Mouse (Mus musculus): ENCODE measurements around the gene Map4k2.

The Map4k2 gene

DNA sequence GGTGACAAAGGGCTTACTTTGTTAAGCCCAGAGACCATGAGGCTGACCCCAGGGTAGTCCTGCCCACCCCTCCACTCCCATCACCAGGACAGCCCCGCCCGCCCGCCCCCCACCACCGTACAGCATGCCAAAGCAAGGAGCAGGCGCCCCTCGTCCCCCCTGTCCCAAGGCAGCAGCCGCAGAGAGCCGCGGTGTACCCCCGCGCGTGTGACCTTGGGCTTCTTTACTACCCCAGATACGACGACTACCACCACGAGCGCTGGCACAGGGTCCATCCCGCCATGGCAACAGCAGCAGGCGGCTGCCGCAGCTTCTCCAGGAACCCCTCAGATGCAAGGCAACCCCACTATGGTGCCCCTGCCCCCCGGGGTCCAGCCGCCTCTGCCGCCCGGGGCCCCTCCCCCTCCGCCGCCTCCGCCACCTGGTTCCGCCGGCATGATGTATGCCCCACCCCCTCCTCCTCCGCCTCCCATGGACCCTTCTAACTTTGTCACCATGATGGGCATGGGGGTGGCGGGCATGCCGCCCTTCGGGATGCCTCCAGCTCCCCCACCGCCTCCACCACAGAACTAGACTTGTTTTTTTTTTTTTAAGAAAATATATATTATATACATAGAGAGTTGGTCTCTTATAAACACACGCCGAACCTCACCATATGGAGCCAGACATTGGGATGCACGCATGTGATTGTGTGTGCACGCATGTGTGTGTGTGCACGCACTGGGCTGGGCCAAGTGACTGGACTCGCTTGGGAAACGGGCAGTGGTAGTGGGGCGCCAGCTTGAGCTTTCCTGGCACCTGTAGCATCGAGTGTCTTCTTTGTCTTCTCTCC lies 34.7 kb downstream of the Map4k2 start:
- no peaks in the 10 kb centered on the region for H3K27me3 ChIP-seq (ENCODE audit: control insufficient read depth, insufficient read depth, low read length, poor library complexity, severe bottlenecking)
- no peak for DNase-seq (ENCODE audit: low read depth, low spot score)
- H3K36me3 ChIP-seq (ENCODE audit: control insufficient read depth, insufficient read depth, low read length, poor library complexity, severe bottlenecking), result peaks cover 55% of the 10 kb centered on the region

GRCm38 (mm10) chr19:6376255-6376564 lies 35.3 kb downstream of the Map4k2 start:
- peak; percentile 44 for DNase-seq (ENCODE audit: low read depth, low spot score)
- peaks cover 50% of the 10 kb centered on the region for H3K36me3 ChIP-seq (ENCODE audit: control insufficient read depth, insufficient read depth, low read length, poor library complexity, severe bottlenecking)
- H3K27me3 ChIP-seq (ENCODE audit: control insufficient read depth, insufficient read depth, low read length, poor library complexity, severe bottlenecking), result no peaks in the 10 kb centered on the region

DNA sequence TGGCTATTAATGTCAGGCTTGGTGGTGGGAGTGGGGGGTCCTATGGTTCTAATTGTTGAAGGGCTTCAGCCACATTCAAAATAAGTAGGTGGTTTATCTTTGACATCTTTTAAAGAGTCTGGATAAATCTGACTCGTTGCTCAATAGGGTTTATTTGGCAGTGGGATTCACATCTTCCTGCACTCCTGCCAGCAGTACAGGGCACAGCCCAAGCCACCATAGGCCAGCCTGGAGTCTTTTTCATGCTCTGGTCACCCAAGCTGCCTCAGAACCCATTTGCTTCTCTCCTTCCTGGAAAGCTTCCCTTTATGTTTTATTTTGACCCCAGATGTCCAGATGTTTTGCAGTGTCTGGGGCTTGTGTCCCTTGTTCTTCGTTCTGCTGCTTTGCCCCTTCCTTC lies 35.7 kb downstream of the Map4k2 start:
- no peaks in the 10 kb centered on the region for H3K27me3 ChIP-seq (ENCODE audit: control insufficient read depth, insufficient read depth, low read length, poor library complexity, severe bottlenecking)
- H3K36me3 ChIP-seq (ENCODE audit: control insufficient read depth, insufficient read depth, low read length, poor library complexity, severe bottlenecking), result peaks cover 48% of the 10 kb centered on the region
- no peak for DNase-seq (ENCODE audit: low read depth, low spot score)

- no peaks in the 10 kb centered on the region for H3K27me3 ChIP-seq (ENCODE audit: control insufficient read depth, insufficient read depth, low read length, poor library complexity, severe bottlenecking)
- H3K36me3 ChIP-seq (ENCODE audit: control insufficient read depth, insufficient read depth, low read length, poor library complexity, severe bottlenecking), result peaks cover 41% of the 10 kb centered on the region
- DNase-seq (ENCODE audit: low read depth, low spot score), result no peak
Observed at GRCm38 (mm10) chr19:6377327-6378040, 36.5 kb downstream of the Map4k2 start.

DNA sequence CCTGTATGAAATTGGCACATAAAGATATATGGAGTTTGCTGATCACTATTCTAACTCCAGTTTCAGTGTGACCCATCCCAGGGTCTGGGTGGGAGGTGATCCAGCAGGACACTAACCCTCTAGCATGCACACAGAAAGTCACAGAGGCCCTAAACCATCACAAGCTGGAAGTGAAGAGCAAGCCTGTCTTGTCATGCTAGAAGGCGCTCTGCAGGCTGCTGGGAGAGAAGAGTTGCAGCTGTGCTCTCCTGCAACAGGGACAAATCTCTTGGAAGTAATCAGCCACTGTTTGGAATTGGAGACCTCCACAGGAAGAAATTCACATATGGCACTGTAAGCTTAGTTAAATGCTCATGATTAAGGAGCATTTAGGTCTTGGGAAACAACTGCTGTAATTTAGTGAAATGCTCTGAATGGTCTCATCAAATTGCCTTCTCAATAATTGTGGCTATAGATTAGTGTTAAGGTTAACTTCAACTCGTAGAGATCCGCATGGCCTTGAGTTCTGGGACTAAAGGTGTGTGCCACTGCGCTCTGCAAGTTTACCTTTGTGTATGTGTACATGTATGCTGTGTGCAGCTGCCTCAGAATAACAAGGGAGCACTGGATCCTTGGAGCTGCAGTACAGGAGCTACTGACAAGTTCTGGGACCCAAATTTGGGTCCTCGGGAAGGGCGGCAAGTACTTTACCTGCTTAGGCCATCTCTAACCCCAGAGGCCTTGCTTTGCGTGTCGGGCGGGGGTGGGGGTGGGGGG lies 39.7 kb downstream of the Map4k2 start:
- no peak for DNase-seq (ENCODE audit: low read depth, low spot score)
- H3K27me3 ChIP-seq (ENCODE audit: control insufficient read depth, insufficient read depth, low read length, poor library complexity, severe bottlenecking), result no peaks in the 10 kb centered on the region

DNA sequence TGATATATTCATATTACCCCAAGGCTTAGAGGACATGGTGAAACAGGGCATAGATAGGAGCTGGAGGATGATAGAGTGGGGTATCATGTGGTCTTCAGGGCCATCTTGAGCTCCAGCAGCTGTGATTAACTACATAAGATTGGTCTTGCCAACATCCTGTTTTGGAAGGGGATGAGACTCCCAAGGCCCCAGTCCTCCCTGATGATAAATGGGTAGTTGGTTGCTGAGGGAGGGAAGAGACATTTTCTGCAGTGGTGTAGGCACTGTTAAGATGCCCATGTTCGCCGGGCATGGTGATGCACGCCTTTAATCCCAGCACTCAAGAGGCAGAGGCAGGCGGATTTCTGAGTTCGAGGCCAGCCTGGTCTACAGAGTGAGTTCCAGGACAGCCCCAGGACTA lies 40.3 kb downstream of the Map4k2 start:
- H3K36me3 ChIP-seq (ENCODE audit: control insufficient read depth, insufficient read depth, low read length, poor library complexity, severe bottlenecking), result peaks cover 18% of the 10 kb centered on the region
- no peak for DNase-seq (ENCODE audit: low read depth, low spot score)
- H3K27me3 ChIP-seq (ENCODE audit: control insufficient read depth, insufficient read depth, low read length, poor library complexity, severe bottlenecking), result no peaks in the 10 kb centered on the region

More for the DNA sequence above, 39.7 kb downstream of the Map4k2 start:
- H3K36me3 ChIP-seq (ENCODE audit: control insufficient read depth, insufficient read depth, low read length, poor library complexity, severe bottlenecking), result peaks cover 23% of the 10 kb centered on the region

- Histone ChIP-seq H3K27me3 (ENCODE audit: control insufficient read depth, insufficient read depth, low read length, poor library complexity, severe bottlenecking) (no peaks in the 10 kb centered on the region), H3K36me3 (ENCODE audit: control insufficient read depth, insufficient read depth, low read length, poor library complexity, severe bottlenecking) (peaks cover 8% of the 10 kb centered on the region; the same call in 1 of the 2 replicates)
- DNase-seq (ENCODE audit: low read depth, low spot score), result no peak
Observed at GRCm38 (mm10) chr19:6382323-6382924, 41.5 kb downstream of the Map4k2 start.

DNA sequence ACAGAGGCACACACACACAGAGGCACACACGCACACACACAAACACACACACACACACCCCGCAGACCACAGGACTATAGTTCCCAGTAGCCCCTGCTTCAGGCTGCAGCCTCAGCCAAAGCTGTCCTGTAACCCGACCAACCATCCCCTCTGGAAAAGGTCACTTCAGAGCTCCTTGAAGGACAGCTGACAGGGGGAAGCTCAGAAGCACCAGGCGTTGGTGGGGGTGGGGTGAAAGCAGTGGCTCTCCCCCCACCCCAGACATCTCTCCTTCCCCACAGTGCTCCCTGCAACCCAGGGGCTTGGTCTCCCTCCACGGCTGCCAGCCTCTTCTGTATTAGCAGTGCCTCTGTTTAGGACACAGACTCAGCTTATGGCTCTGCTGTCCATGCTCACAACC lies 42.5 kb downstream of the Map4k2 start:
- H3K27me3 ChIP-seq (ENCODE audit: control insufficient read depth, insufficient read depth, low read length, poor library complexity, severe bottlenecking), result no peaks in the 10 kb centered on the region
- no peak for DNase-seq (ENCODE audit: low read depth, low spot score)
- peaks cover 4% of the 10 kb centered on the region; the same call in 1 of the 2 replicates for H3K36me3 ChIP-seq (ENCODE audit: control insufficient read depth, insufficient read depth, low read length, poor library complexity, severe bottlenecking)

GRCm38 (mm10) chr19:6384128-6384527 lies 43.2 kb downstream of the Map4k2 start, which contains the start of gene Pygm:
Gene Pygm (plus strand): TSS chr19:6384399.
- no peak for DNase-seq (ENCODE audit: low read depth, low spot score)
- H3K36me3 ChIP-seq (ENCODE audit: control insufficient read depth, insufficient read depth, low read length, poor library complexity, severe bottlenecking), result no peaks in the 10 kb centered on the region
- H3K27me3 ChIP-seq (ENCODE audit: control insufficient read depth, insufficient read depth, low read length, poor library complexity, severe bottlenecking), result no peaks in the 10 kb centered on the region

- H3K27me3 ChIP-seq (ENCODE audit: control insufficient read depth, insufficient read depth, low read length, poor library complexity, severe bottlenecking), result no peaks in the 10 kb centered on the region
- no peaks in the 10 kb centered on the region for H3K36me3 ChIP-seq (ENCODE audit: control insufficient read depth, insufficient read depth, low read length, poor library complexity, severe bottlenecking)
- DNase-seq (ENCODE audit: low read depth, low spot score), result no peak
Observed at GRCm38 (mm10) chr19:6384954-6385353, 44.0 kb downstream of the Map4k2 start.

DNA sequence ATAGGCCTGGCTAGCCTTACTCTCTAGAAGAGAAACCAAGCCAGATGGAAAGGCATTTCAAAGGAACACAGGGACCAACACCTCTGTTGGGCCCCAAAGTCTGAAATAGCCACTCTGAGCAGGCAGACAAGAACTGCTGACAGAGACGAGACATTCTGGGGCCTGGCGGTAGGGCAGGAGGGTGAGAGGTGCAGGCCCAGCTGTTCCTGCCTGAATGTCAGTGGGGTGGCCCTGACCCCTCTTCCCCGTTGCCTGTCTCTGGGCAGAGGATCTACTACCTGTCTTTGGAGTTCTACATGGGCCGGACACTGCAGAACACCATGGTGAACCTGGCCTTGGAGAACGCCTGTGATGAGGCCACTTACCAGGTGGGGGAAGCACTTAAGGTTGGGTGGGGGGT lies 44.5 kb downstream of the Map4k2 start:
- Histone ChIP-seq H3K36me3 (ENCODE audit: control insufficient read depth, insufficient read depth, low read length, poor library complexity, severe bottlenecking) (no peaks in the 10 kb centered on the region), H3K27me3 (ENCODE audit: control insufficient read depth, insufficient read depth, low read length, poor library complexity, severe bottlenecking) (no peaks in the 10 kb centered on the region)
- DNase-seq (ENCODE audit: low read depth, low spot score), result no peak

GRCm38 (mm10) chr19:6385821-6386220 lies 44.9 kb downstream of the Map4k2 start:
- no peaks in the 10 kb centered on the region for H3K27me3 ChIP-seq (ENCODE audit: control insufficient read depth, insufficient read depth, low read length, poor library complexity, severe bottlenecking)
- DNase-seq (ENCODE audit: low read depth, low spot score), result no peak
- H3K36me3 ChIP-seq (ENCODE audit: control insufficient read depth, insufficient read depth, low read length, poor library complexity, severe bottlenecking), result no peaks in the 10 kb centered on the region

DNA sequence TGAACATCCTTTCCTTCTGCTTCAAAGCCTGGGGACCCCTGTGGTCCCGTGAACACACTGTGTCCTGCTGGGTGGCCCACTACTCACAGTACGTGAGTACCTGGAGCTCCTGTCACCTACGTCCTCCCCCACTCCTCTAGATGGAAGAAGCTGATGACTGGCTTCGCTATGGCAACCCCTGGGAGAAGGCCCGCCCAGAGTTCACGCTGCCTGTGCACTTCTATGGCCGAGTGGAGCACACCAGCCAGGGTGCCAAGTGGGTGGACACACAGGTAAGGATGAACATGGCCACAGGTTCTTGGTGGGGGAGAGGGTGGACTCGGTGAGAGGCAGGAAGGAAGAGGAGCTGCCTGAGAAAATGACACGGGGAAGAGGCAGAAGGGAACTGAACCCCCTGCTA lies 45.3 kb downstream of the Map4k2 start:
- Histone ChIP-seq H3K36me3 (ENCODE audit: control insufficient read depth, insufficient read depth, low read length, poor library complexity, severe bottlenecking) (no peaks in the 10 kb centered on the region), H3K27me3 (ENCODE audit: control insufficient read depth, insufficient read depth, low read length, poor library complexity, severe bottlenecking) (no peaks in the 10 kb centered on the region)
- DNase-seq (ENCODE audit: low read depth, low spot score), result no peak

DNA sequence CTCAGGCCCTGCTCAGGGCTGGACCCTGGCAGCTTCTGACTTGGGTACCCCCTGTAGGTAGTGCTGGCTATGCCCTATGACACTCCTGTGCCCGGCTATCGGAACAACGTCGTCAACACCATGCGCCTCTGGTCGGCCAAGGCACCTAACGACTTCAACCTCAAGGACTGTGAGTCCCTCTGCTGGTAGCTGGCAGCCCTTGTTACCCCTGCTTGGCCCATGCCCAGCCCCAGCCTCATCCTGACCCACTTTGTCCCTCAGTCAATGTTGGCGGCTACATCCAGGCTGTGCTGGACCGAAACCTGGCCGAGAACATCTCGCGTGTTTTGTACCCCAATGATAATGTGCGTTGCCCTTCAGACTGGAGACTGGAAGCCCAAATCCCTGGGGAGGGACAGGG lies 47.1 kb downstream of the Map4k2 start:
- Histone ChIP-seq H3K27me3 (ENCODE audit: control insufficient read depth, insufficient read depth, low read length, poor library complexity, severe bottlenecking) (no peaks in the 10 kb centered on the region), H3K36me3 (ENCODE audit: control insufficient read depth, insufficient read depth, low read length, poor library complexity, severe bottlenecking) (no peaks in the 10 kb centered on the region)
- DNase-seq (ENCODE audit: low read depth, low spot score), result no peak

Data from splenic B cell, adult 2 months (primary cell).